Mouse (Mus musculus): ENCODE data around the gene Gm45837. TPM values are rescaled to one million over a fixed set of nuclear protein-coding genes. Genes with fewer than 3 reads are reported as not detected.
A peak's percentile ranks its signal among the peaks of the same experiment; 100 is the strongest.

Gm45837 gene
- total RNA-seq, 1 experiment: not detected

DNA sequence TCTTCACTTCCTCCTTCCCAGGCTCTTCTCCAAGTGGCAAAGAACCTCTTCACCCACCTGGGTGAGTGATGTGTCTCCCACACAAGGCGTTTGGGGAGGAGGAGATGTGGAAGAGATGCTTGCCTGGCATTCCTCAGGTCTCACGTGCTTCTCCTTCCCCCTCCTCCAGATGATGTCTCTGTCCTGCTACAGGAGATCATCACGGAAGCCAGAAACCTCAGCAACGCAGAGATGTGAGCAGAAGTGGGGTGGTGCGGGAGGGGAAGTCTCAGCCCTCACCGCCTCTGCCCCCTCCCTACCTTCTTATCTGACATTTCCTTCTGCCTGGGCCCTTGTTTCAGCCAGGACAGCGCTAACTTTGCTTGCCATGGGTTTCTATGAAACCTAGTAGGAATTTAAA lies 93.1 kb downstream of the Gm45837 start:
- Histone ChIP-seq H3K36me3 (ENCODE audit: control insufficient read depth, insufficient read depth, low read length, poor library complexity, severe bottlenecking) (no peaks in the 10 kb centered on the region), H3K27ac (ENCODE audit: insufficient read depth, low read depth, low read length, poor library complexity, severe bottlenecking) (no peak overlapping the region), H3K9ac (ENCODE audit: insufficient read depth, low read depth, low read length, poor library complexity, severe bottlenecking) (no peak overlapping the region), H3K9me3 (ENCODE audit: control insufficient read depth, insufficient read depth, low read depth, low read length) (no peaks in the 10 kb centered on the region), H3K4me1 (ENCODE audit: control insufficient read depth in 2 of 2, insufficient read depth in 2 of 2, low read length in 2 of 2, poor library complexity in 1 of 2) (peaks cover 0 to 10% of the 10 kb centered on the region in 2 experiments; a peak in 2 of 4 replicates), H3K4me3 (ENCODE audit: insufficient read depth in 1 of 2, low read depth in 1 of 2, low read length in 2 of 2, poor library complexity in 1 of 2, severe bottlenecking in 1 of 2) (no peak overlapping the region)
- in situ Hi-C loops (cut with MboI; ENCODE audit: low sequenced_read_pairs in 2 of 2, unreplicated experiment in 2 of 2): loop anchor here in 1 of 2 experiments (5.0 kb wide), 1 partner anchor 57 kb away; no protein-coding TSS in a partner anchor
- TF ChIP-seq ZNF384 (IDR thresholded peaks at IDR 0.05; ENCODE audit: low read depth, low read length) (no peak), HCFC1 (IDR thresholded peaks at IDR 0.05; ENCODE audit: borderline replicate concordance, insufficient read depth, low read length) (no peak), MAFK (IDR thresholded peaks at IDR 0.05; ENCODE audit: insufficient read depth, low read depth, low read length) (no peak)
- DNase-seq (ENCODE audit: low read depth, low spot score): no peak

DNA sequence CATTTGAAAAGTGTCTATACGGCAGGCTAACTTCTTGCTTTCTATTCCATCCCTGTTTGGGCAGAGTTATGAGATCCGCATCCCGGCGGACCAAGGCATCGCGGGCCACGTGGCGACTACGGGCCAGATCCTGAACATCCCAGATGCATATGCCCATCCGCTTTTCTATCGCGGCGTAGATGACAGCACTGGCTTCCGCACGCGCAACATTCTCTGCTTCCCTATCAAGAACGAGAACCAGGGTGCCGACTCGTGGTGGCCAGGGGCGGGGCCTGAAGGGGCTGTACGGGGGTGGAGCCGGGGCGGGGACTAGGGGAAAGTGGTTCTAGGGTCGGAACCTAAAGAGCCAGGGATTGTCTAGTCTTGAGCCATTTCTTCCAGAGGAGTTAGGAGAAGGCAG lies 93.8 kb downstream of the Gm45837 start:
- no peak for DNase-seq (ENCODE audit: low read depth, low spot score)
- Histone ChIP-seq H3K9me3 (ENCODE audit: control insufficient read depth, insufficient read depth, low read depth, low read length) (no peaks in the 10 kb centered on the region), H3K9ac (ENCODE audit: insufficient read depth, low read depth, low read length, poor library complexity, severe bottlenecking) (peak overlapping the region; percentile 54), H3K4me3 (ENCODE audit: insufficient read depth in 1 of 2, low read depth in 1 of 2, low read length in 2 of 2, poor library complexity in 1 of 2, severe bottlenecking in 1 of 2) (peak overlapping the region; percentile 61), H3K27ac (ENCODE audit: insufficient read depth, low read depth, low read length, poor library complexity, severe bottlenecking) (no peak overlapping the region), H3K36me3 (ENCODE audit: control insufficient read depth, insufficient read depth, low read length, poor library complexity, severe bottlenecking) (no peaks in the 10 kb centered on the region), H3K4me1 (ENCODE audit: control insufficient read depth in 2 of 2, insufficient read depth in 2 of 2, low read length in 2 of 2, poor library complexity in 1 of 2) (peaks cover 0 to 8% of the 10 kb centered on the region in 2 experiments; a peak in 2 of 4 replicates)
- TF ChIP-seq ZC3H11A (IDR thresholded peaks at IDR 0.05; ENCODE audit: borderline replicate concordance, low read depth, low read length) (no peak), HCFC1 (IDR thresholded peaks at IDR 0.05; ENCODE audit: borderline replicate concordance, insufficient read depth, low read length) (no peak), MAFK (IDR thresholded peaks at IDR 0.05; ENCODE audit: insufficient read depth, low read depth, low read length) (no peak), CHD2 (IDR thresholded peaks at IDR 0.05; ENCODE audit: low read depth, low read length) (no peak), ZNF384 (IDR thresholded peaks at IDR 0.05; ENCODE audit: low read depth, low read length) (no peak)
- in situ Hi-C loops (cut with MboI; ENCODE audit: low sequenced_read_pairs in 2 of 2, unreplicated experiment in 2 of 2): loop anchor here in 1 of 2 experiments (5.0 kb wide), 1 partner anchor 57 kb away; no protein-coding TSS in a partner anchor

- DNase-seq (ENCODE audit: low read depth, low spot score): no peak
- TF ChIP-seq ZC3H11A (IDR thresholded peaks at IDR 0.05; ENCODE audit: borderline replicate concordance, low read depth, low read length) (no peak), CHD2 (IDR thresholded peaks at IDR 0.05; ENCODE audit: low read depth, low read length) (no peak), HCFC1 (IDR thresholded peaks at IDR 0.05; ENCODE audit: borderline replicate concordance, insufficient read depth, low read length) (no peak), ZNF384 (IDR thresholded peaks at IDR 0.05; ENCODE audit: low read depth, low read length) (no peak), MAFK (IDR thresholded peaks at IDR 0.05; ENCODE audit: insufficient read depth, low read depth, low read length) (no peak)
- Histone ChIP-seq H3K4me3 (ENCODE audit: insufficient read depth in 1 of 2, low read depth in 1 of 2, low read length in 2 of 2, poor library complexity in 1 of 2, severe bottlenecking in 1 of 2) (no peak overlapping the region), H3K4me1 (ENCODE audit: control insufficient read depth in 2 of 2, insufficient read depth in 2 of 2, low read length in 2 of 2, poor library complexity in 1 of 2) (peaks cover 0 to 6% of the 10 kb centered on the region in 2 experiments; a peak in 2 of 4 replicates), H3K9me3 (ENCODE audit: control insufficient read depth, insufficient read depth, low read depth, low read length) (no peaks in the 10 kb centered on the region), H3K9ac (ENCODE audit: insufficient read depth, low read depth, low read length, poor library complexity, severe bottlenecking) (no peak overlapping the region), H3K36me3 (ENCODE audit: control insufficient read depth, insufficient read depth, low read length, poor library complexity, severe bottlenecking) (no peaks in the 10 kb centered on the region), H3K27ac (ENCODE audit: insufficient read depth, low read depth, low read length, poor library complexity, severe bottlenecking) (no peak overlapping the region)
- in situ Hi-C loops (cut with MboI; ENCODE audit: low sequenced_read_pairs in 2 of 2, unreplicated experiment in 2 of 2): no loop called here
Measured at GRCm38 (mm10) chr7:101509212-101509611, 98.5 kb downstream of the Gm45837 start.

GRCm38 (mm10) chr7:101513655-101514054 lies 103.0 kb downstream of the Gm45837 start:
- TF ChIP-seq ZC3H11A (IDR thresholded peaks at IDR 0.05; ENCODE audit: borderline replicate concordance, low read depth, low read length): no peak
- H3K9ac ChIP-seq (ENCODE audit: insufficient read depth, low read depth, low read length, poor library complexity, severe bottlenecking): no peak overlapping the region
- no peak for DNase-seq (ENCODE audit: low read depth, low spot score)
- no peaks in the 10 kb centered on the region for H3K36me3 ChIP-seq (ENCODE audit: control insufficient read depth, insufficient read depth, low read length, poor library complexity, severe bottlenecking)
- no peaks in the 10 kb centered on the region for H3K9me3 ChIP-seq (ENCODE audit: control insufficient read depth, insufficient read depth, low read depth, low read length)
- peaks cover 0 to 2% of the 10 kb centered on the region in 2 experiments; a peak in 2 of 4 replicates for H3K4me1 ChIP-seq (ENCODE audit: control insufficient read depth in 2 of 2, insufficient read depth in 2 of 2, low read length in 2 of 2, poor library complexity in 1 of 2)
- in situ Hi-C loops (cut with MboI; ENCODE audit: low sequenced_read_pairs in 2 of 2, unreplicated experiment in 2 of 2): no loop called here
- no peak overlapping the region for H3K4me3 ChIP-seq (ENCODE audit: insufficient read depth in 1 of 2, low read depth in 1 of 2, low read length in 2 of 2, poor library complexity in 1 of 2, severe bottlenecking in 1 of 2)
- H3K27ac ChIP-seq (ENCODE audit: insufficient read depth, low read depth, low read length, poor library complexity, severe bottlenecking): no peak overlapping the region

GRCm38 (mm10) chr7:101514768-101515167 lies 104.1 kb downstream of the Gm45837 start:
- H3K9me3 ChIP-seq (ENCODE audit: control insufficient read depth, insufficient read depth, low read depth, low read length): no peaks in the 10 kb centered on the region
- no peaks in the 10 kb centered on the region for H3K36me3 ChIP-seq (ENCODE audit: control insufficient read depth, insufficient read depth, low read length, poor library complexity, severe bottlenecking)
- DNase-seq (ENCODE audit: low read depth, low spot score): no peak
- TF ChIP-seq ZNF384 (IDR thresholded peaks at IDR 0.05; ENCODE audit: low read depth, low read length) (no peak), MAFK (IDR thresholded peaks at IDR 0.05; ENCODE audit: insufficient read depth, low read depth, low read length) (no peak), HCFC1 (IDR thresholded peaks at IDR 0.05; ENCODE audit: borderline replicate concordance, insufficient read depth, low read length) (no peak), CHD2 (IDR thresholded peaks at IDR 0.05; ENCODE audit: low read depth, low read length) (no peak), ZC3H11A (IDR thresholded peaks at IDR 0.05; ENCODE audit: borderline replicate concordance, low read depth, low read length) (no peak)
- in situ Hi-C loops (cut with MboI; ENCODE audit: low sequenced_read_pairs in 2 of 2, unreplicated experiment in 2 of 2): no loop called here
- H3K9ac ChIP-seq (ENCODE audit: insufficient read depth, low read depth, low read length, poor library complexity, severe bottlenecking): no peak overlapping the region
- H3K27ac ChIP-seq (ENCODE audit: insufficient read depth, low read depth, low read length, poor library complexity, severe bottlenecking): no peak overlapping the region
- H3K4me3 ChIP-seq (ENCODE audit: insufficient read depth in 1 of 2, low read depth in 1 of 2, low read length in 2 of 2, poor library complexity in 1 of 2, severe bottlenecking in 1 of 2): no peak overlapping the region
- peaks cover 0 to 2% of the 10 kb centered on the region in 2 experiments; a peak in 1 of 4 replicates for H3K4me1 ChIP-seq (ENCODE audit: control insufficient read depth in 2 of 2, insufficient read depth in 2 of 2, low read length in 2 of 2, poor library complexity in 1 of 2)

All from ES-E14 (cell line).